Mouse (Mus musculus) cortical plate, adult 2 months (tissue): ENCODE results near the gene Psip1. TPM values are rescaled to one million over a fixed set of nuclear protein-coding genes. Genes with fewer than 3 reads are reported as not detected.
"Not testable (repeated sequence)": the region's sequence is repeated elsewhere in the genome, so short reads cannot be mapped to it uniquely, and the experiment has no call there.

Source experiments
- H3K27ac ChIP-seq: fragments of 200-500 bp; 2 replicates; pipeline ENCODE4 v1.5.1; 2012; ENCODE audit warnings: low read length, control low read depth, inconsistent platforms; ENCODE audit not compliant: insufficient read depth
- H3K4me1 ChIP-seq: fragments of 200-500 bp; 2 replicates; pipeline ENCODE4 v1.6.1; 2011; ENCODE audit warnings: low read length; ENCODE audit not compliant: control insufficient read depth, insufficient read depth
- H3K4me3 ChIP-seq: fragments of 200-500 bp; 2 replicates; pipeline ENCODE4 v1.5.1; 2011; ENCODE audit warnings: mild to moderate bottlenecking, low read length, control low read depth; ENCODE audit not compliant: insufficient read depth
- CTCF ChIP-seq: fragments of 200-500 bp; IDR thresholded peaks from 2 replicates; pipeline ENCODE4 v1.5.1; 2011; ENCODE audit warnings: mild to moderate bottlenecking, control low read depth, low read length; ENCODE audit not compliant: insufficient read depth; ENCODE audit errors: extremely low read depth
- POLR2A ChIP-seq: fragments of 200-500 bp; IDR thresholded peaks from 2 replicates; pipeline ENCODE4 v1.6.1; 2011; ENCODE audit warnings: mild to moderate bottlenecking, low read length, control low read depth; ENCODE audit not compliant: insufficient read depth; ENCODE audit errors: extremely low read depth
- polyA plus RNA-seq: library from polyadenylated mRNA; depleted of rRNA; stranded (reverse); fragments of >200 nt; gene quantifications from 2 replicates; pipeline ENCODE4 v1.2.3, GENCODE M21; 2012; rRNA removed

Gene Psip1
- 179 and 187 TPM in 2 replicates for polyA plus RNA-seq

GRCm38 (mm10) chr4:83486117-83486901, at the start of gene Psip1:
Psip1 (minus strand) TSS chr4:83486459.
- Histone ChIP-seq H3K4me3 (peak within 1 kb of the TSS; percentile 90), H3K27ac (peak within 1 kb of the TSS; percentile 100), H3K4me1 (peaks cover 3% of the 10 kb centered on the region)
- TF ChIP-seq POLR2A: peak; percentile 56; the same call in 1 of the 2 replicates
- no peak for TF ChIP-seq CTCF

GRCm38 (mm10) chr4:83534024-83534423, 47.8 kb upstream of the Psip1 start:
- no peak overlapping the region for H3K27ac ChIP-seq
- TF ChIP-seq POLR2A (no peak), CTCF (no peak)
- no peak overlapping the region for H3K4me3 ChIP-seq
- H3K4me1 ChIP-seq: no peaks in the 10 kb centered on the region

GRCm38 (mm10) chr4:83533168-83533911, 47.1 kb upstream of the Psip1 start:
- TF ChIP-seq CTCF: no peak
- no peak for TF ChIP-seq POLR2A
- Histone ChIP-seq H3K4me1 (no peaks in the 10 kb centered on the region), H3K27ac (no peak overlapping the region), H3K4me3 (no peak overlapping the region)

GRCm38 (mm10) chr4:83530060-83530459, 43.8 kb upstream of the Psip1 start:
- not testable (repeated sequence) for H3K4me1 ChIP-seq

GRCm38 (mm10) chr4:83527921-83528320, 41.7 kb upstream of the Psip1 start:
- no peak overlapping the region for H3K4me3 ChIP-seq
- no peak overlapping the region for H3K27ac ChIP-seq
- no peak for TF ChIP-seq POLR2A
- 0 out of 2 replicates have a peak, but pooled peaks have one; percentile 9 for TF ChIP-seq CTCF
- H3K4me1 ChIP-seq: no peaks in the 10 kb centered on the region; the same call in 1 of the 2 replicates

More at GRCm38 (mm10) chr4:83530060-83530459, 43.8 kb upstream of the Psip1 start:
- H3K27ac ChIP-seq, H3K4me3 ChIP-seq: not testable (repeated sequence)

GRCm38 (mm10) chr4:83526988-83527334, 40.7 kb upstream of the Psip1 start:
- Histone ChIP-seq H3K27ac (no peak overlapping the region), H3K4me3 (no peak overlapping the region), H3K4me1 (no peaks in the 10 kb centered on the region; the same call in 1 of the 2 replicates)
- TF ChIP-seq POLR2A (no peak), CTCF (no peak)

GRCm38 (mm10) chr4:83526270-83526987, 40.2 kb upstream of the Psip1 start:
- Histone ChIP-seq H3K4me3 (no peak overlapping the region; the same call in 1 of the 2 replicates), H3K4me1 (no peaks in the 10 kb centered on the region; the same call in 1 of the 2 replicates), H3K27ac (no peak overlapping the region)
- no peak for TF ChIP-seq CTCF
- no peak for TF ChIP-seq POLR2A

GRCm38 (mm10) chr4:83525690-83526055, 39.4 kb upstream of the Psip1 start:
- TF ChIP-seq POLR2A: no peak
- no peak for TF ChIP-seq CTCF
- Histone ChIP-seq H3K27ac (no peak overlapping the region), H3K4me1 (no peaks in the 10 kb centered on the region; the same call in 1 of the 2 replicates), H3K4me3 (peak overlapping the region; percentile 54)
